8 mouse cellular contexts compared by ENCODE assay signal in genomic region chr3:88605666-88606065, GRCm38 (mm10). TPM values are rescaled to one million over a fixed set of nuclear protein-coding genes. Genes with fewer than 3 reads are reported as not detected.
DNase-seq lines count a peak whose midpoint lies in the region; ATAC-seq and TF ChIP-seq lines count a peak whose summit lies in the region.
"Not testable (repeated sequence)": the region's sequence is repeated elsewhere in the genome, so short reads cannot be mapped to it uniquely, and the experiment has no call there.

Gene Arhgef2, plus strand, starts transcription at chr3:88605966.

- not testable (repeated sequence) for DNase-seq in Patski (ENCODE audit: low read depth, low spot score); gastrocnemius, postnatal 25 days; heart, postnatal 4 days; large intestine, adult 2 months (ENCODE audit: low read depth, low spot score); limb, embryonic 14.5 days (ENCODE audit: low spot score); stomach, postnatal 0 days (ENCODE audit: low spot score)

- not testable (repeated sequence) for H3K36me3 ChIP-seq in embryonic facial prominence, embryonic 13.5 days; limb, embryonic 14.5 days (ENCODE audit: control insufficient read depth, insufficient read depth, low read length); midbrain, embryonic 12.5 days; stomach, postnatal 0 days (ENCODE audit: control insufficient read depth, insufficient read depth, low read length)

- H3K4me2 ChIP-seq in embryonic facial prominence, embryonic 13.5 days; limb, embryonic 14.5 days (replicated peaks; ENCODE audit: low read depth, low read length, severe bottlenecking); stomach, postnatal 0 days (replicated peaks; ENCODE audit: low read depth): not testable (repeated sequence)
- peak within 1 kb of the TSS; percentile 57; the same call in 1 of the 2 replicates for H3K4me2 ChIP-seq in midbrain, embryonic 12.5 days (replicated peaks)

- peak; percentile 25 for TF ChIP-seq CTCF in Patski (IDR thresholded peaks at IDR 0.05)
- not testable (repeated sequence) for TF ChIP-seq CTCF in stomach, postnatal 0 days (IDR thresholded peaks at IDR 0.05; ENCODE audit: low read depth)

- in situ Hi-C loops in Patski (cut with MboI; ENCODE audit: low pct_unique_long_range_greater_than_20kb) = loop anchor here (5.0 to 10.0 kb wide), 3 partner anchors 37 to 152 kb away; partner anchors contain the start of gene Rab25

- 91% methylated on average over 2 of the region's 2 CpGs for WGBS in embryonic facial prominence, embryonic 13.5 days
- WGBS in large intestine, adult 2 months = 92% methylated on average over 2 of the region's 2 CpGs
- 90% methylated on average over 2 of the region's 2 CpGs for WGBS in limb, embryonic 14.5 days
- WGBS in midbrain, embryonic 12.5 days = 96% methylated on average over 2 of the region's 2 CpGs
- 90% methylated on average over 2 of the region's 2 CpGs for WGBS in stomach, postnatal 0 days

- not testable (repeated sequence) for H3K4me3 ChIP-seq in embryonic facial prominence, embryonic 13.5 days; limb, embryonic 14.5 days (replicated peaks; ENCODE audit: low read length); midbrain, embryonic 12.5 days; stomach, postnatal 0 days (ENCODE audit: low read depth, low read length)

- H3K9me3 ChIP-seq in embryonic facial prominence, embryonic 13.5 days; limb, embryonic 14.5 days (ENCODE audit: control insufficient read depth, low read length); midbrain, embryonic 12.5 days; stomach, postnatal 0 days (ENCODE audit: control insufficient read depth, low read length): not testable (repeated sequence)

- not testable (repeated sequence) for H3K27ac ChIP-seq in embryonic facial prominence, embryonic 13.5 days; limb, embryonic 14.5 days (replicated peaks; ENCODE audit: low read depth, low read length); midbrain, embryonic 12.5 days (replicated peaks); stomach, postnatal 0 days (replicated peaks)

- not testable (repeated sequence) for ATAC-seq in Patski; embryonic facial prominence, embryonic 13.5 days (ENCODE audit: insufficient number of reproducible peaks, insufficient read depth, low FRiP score, low TSS enrichment, low read depth); limb, embryonic 14.5 days (ENCODE audit: low FRiP score, low read depth); midbrain, embryonic 12.5 days (ENCODE audit: low FRiP score, low read depth); stomach, postnatal 0 days (ENCODE audit: low FRiP score, low TSS enrichment)

- TF ChIP-seq EP300 in stomach, postnatal 0 days (optimal IDR thresholded peaks at IDR 0.05) = not testable (repeated sequence)

- not testable (repeated sequence) for H3K4me1 ChIP-seq in embryonic facial prominence, embryonic 13.5 days; limb, embryonic 14.5 days (ENCODE audit: control insufficient read depth, insufficient read depth, low read length); stomach, postnatal 0 days (replicated peaks; ENCODE audit: control insufficient read depth, insufficient read depth)
- H3K4me1 ChIP-seq in midbrain, embryonic 12.5 days = peaks cover 10% of the 10 kb centered on the region

- 0 out of 2 replicates have a peak within 1 kb of the TSS, but pooled peaks have one; percentile 8 for H3K9ac ChIP-seq in embryonic facial prominence, embryonic 13.5 days
- H3K9ac ChIP-seq in limb, embryonic 14.5 days (ENCODE audit: low read depth, low read length, severe bottlenecking); midbrain, embryonic 12.5 days (replicated peaks); stomach, postnatal 0 days (ENCODE audit: low read length): not testable (repeated sequence)

- CTCF ChIA-PET in Patski (lab: Charles Lee) = interaction anchor here (1.1 to 7.0 kb wide), 9 partner anchors 13 to 133 kb away, joined by 3 to 75 read pairs (median 16); partner anchors contain the start of gene Rxfp4

- H3K27me3 ChIP-seq in Patski; embryonic facial prominence, embryonic 13.5 days; limb, embryonic 14.5 days (ENCODE audit: control insufficient read depth, insufficient read depth, low read length); stomach, postnatal 0 days (ENCODE audit: control insufficient read depth, insufficient read depth, low read length): not testable (repeated sequence)
- H3K27me3 ChIP-seq in midbrain, embryonic 12.5 days = peaks cover 15% of the 10 kb centered on the region; the same call in 1 of the 2 replicates

- POLR2A ChIA-PET in Patski (lab: Charles Lee) = interaction anchor here (0.5 to 1.0 kb wide), 2 partner anchors 65 to 68 kb away, joined by 3 read pairs; no protein-coding TSS in a partner anchor

- TF ChIP-seq POLR2A in limb, embryonic 14.5 days (IDR thresholded peaks at IDR 0.05; ENCODE audit: borderline replicate concordance, extremely low read depth, insufficient read depth, insufficient read length) = not testable (repeated sequence)

RNA-seq across cellular contexts. Expression of gene Arhgef2, which starts in this region (rescaled TPM):
- polyA plus RNA-seq in Patski (2021) = 175 TPM
- 91.6 and 99.4 TPM in 2 replicates for polyA plus RNA-seq in embryonic facial prominence, embryonic 13.5 days (2015; fragmentation: Nextera tagmentation; extraction: Ambion mirVana)
- 10 to 100 TPM; 28.1 to 33.0 TPM for total RNA-seq in gastrocnemius, postnatal 25 days (2021)
- 100 to 1,000 TPM; 104 to 109 TPM for total RNA-seq in heart, postnatal 4 days (2021)
- polyA plus RNA-seq in large intestine, adult 2 months (2012; rRNA removed) = 49.2 and 77.5 TPM in 2 replicates
- 81.9 and 105 TPM in 2 replicates for polyA plus RNA-seq in limb, embryonic 14.5 days (2012; rRNA removed)
- 84.7 and 94.8 TPM in 2 replicates for polyA plus RNA-seq in limb, embryonic 14.5 days (2014; fragmentation: Nextera tagmentation; extraction: Ambion mirVana)
- polyA plus RNA-seq in midbrain, embryonic 12.5 days (2016; fragmentation: Nextera tagmentation; extraction: Ambion mirVana) = 143 and 150 TPM in 2 replicates
- polyA plus RNA-seq in stomach, postnatal 0 days (2015; fragmentation: Nextera tagmentation; extraction: Ambion mirVana) = 29.0 and 33.0 TPM in 2 replicates
